Mouse (Mus musculus): ENCODE data around the gene Olfr688. TPM values are rescaled to one million over a fixed set of nuclear protein-coding genes. Genes with fewer than 3 reads are reported as not detected.

The Olfr688 gene
- not detected in 2 replicates for total RNA-seq (2017)

DNA sequence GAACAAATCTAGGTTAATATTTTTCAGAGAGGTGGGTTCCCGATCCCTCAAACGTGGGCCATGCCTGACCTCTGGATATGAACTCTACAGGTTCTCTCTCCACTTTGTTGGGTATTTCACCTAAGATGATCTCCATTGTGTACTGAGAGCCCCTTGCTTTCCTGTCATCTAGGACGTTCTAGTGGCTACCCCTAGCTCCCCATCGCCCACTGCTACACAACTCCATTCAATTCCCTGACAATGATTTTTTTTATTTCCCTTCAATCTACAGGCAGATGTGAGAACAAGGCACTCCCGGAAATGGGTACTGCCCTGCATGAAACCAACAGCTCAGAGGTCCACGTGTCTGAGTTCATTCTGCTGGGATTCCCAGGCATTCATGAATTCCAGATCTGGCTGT is at the start of gene Olfr688:
TSS of gene Olfr688 (plus strand) at position 301 of the 400 bp plus-strand sequence.
- no peak for ATAC-seq (ENCODE audit: extremely low read depth, insufficient number of reproducible peaks, low FRiP score, poor library complexity, severe bottlenecking)

DNA sequence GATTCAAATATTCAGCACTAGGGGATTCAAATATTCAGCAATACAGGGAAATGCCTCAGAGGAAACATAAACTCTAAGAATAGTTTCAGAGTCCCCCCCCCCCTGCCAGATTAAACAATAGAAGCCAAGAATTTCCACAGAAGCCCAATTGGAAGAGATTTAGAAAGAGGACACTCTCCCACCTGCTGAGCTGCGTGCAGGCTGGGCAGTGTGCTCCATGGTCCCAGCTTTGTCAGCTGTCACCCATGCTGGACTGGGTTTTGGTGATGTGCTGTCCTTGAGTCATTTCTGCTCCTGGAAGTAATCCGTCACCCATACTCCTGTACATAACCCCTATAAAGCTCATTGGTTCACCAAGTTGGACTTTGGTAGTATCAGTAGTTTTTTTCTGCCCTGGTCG is 40.2 kb upstream of the Olfr688 start:
- ATAC-seq (ENCODE audit: extremely low read depth, insufficient number of reproducible peaks, low FRiP score, poor library complexity, severe bottlenecking): no peak

DNA sequence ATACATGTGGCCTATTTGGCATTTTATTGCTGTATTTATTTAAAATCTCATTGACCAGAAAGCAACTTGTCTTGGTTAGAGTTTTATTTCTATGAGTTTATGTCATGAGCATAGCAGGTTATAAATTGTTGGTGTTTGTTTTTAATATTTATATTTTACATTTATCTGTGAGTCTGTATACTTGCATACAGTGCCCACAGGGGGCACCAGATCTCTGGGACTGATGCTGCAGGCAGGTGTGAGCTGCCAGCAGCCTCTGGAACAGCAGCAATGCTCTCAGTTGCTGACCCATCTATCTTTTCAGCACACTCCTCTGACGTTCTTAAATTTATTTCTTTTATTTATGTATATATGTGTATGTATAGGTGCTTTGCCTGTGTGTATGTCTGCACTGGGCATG is 39.7 kb upstream of the Olfr688 start:
- no peak for ATAC-seq (ENCODE audit: extremely low read depth, insufficient number of reproducible peaks, low FRiP score, poor library complexity, severe bottlenecking)

DNA sequence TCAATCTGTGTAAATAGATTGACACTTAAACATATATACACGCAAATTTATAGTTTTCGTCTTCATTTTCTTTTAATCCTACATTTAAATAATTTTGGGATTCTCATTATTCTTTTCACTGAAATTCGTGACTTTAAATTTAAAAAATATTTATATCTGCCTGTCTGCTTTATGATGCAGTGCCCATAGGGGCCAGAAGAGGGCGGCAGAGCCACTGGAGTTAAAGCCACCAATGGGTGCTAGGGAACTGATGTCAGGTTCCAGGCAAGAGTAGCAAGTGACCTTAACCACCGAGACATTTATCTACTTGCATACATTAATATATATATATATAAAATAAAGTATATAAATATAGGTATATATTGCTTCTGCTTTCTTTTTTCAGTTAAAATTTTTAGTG is 31.2 kb upstream of the Olfr688 start:
- 0 out of 2 replicates have a peak, but pooled peaks have one; percentile 55 for ATAC-seq (ENCODE audit: extremely low read depth, insufficient number of reproducible peaks, low FRiP score, poor library complexity, severe bottlenecking)

GRCm38 (mm10) chr7:105272426-105272825 is 15.5 kb upstream of the Olfr688 start:
- ATAC-seq (ENCODE audit: extremely low read depth, insufficient number of reproducible peaks, low FRiP score, poor library complexity, severe bottlenecking): no peak

- no peak for ATAC-seq (ENCODE audit: extremely low read depth, insufficient number of reproducible peaks, low FRiP score, poor library complexity, severe bottlenecking)
Observed at GRCm38 (mm10) chr7:105290051-105290450, 2.2 kb downstream of the Olfr688 start.

- ATAC-seq (ENCODE audit: extremely low read depth, insufficient number of reproducible peaks, low FRiP score, poor library complexity, severe bottlenecking): no peak
Observed at GRCm38 (mm10) chr7:105310865-105311264, 23.0 kb downstream of the Olfr688 start, which contains the start of gene Olfr689. TSS of gene Olfr689 (plus strand) at chr7:105311165.

DNA sequence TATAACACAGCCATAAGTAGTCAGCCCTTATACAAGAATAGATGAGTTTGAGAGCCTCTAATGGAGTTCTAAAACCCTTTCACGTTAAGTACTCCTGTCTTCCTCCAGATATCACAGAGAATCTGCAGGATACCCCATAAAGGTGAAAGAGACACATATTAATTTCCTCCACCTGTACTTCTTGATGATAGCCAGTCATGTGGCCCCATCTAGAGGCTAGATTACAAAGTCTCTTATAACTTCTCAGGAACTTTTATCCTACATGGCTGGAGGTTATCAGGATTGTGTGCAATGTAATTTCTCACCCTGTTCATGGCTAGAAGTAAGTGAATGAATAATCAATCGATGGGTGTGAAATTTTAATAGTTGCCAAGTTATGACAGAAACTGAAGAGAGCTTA is 37.4 kb downstream of the Olfr688 start:
- no peak for ATAC-seq (ENCODE audit: extremely low read depth, insufficient number of reproducible peaks, low FRiP score, poor library complexity, severe bottlenecking)

- ATAC-seq (ENCODE audit: extremely low read depth, insufficient number of reproducible peaks, low FRiP score, poor library complexity, severe bottlenecking): no peak
Observed at GRCm38 (mm10) chr7:105334004-105334403, 46.1 kb downstream of the Olfr688 start, which contains the start of gene Olfr690. TSS of gene Olfr690 (minus strand) at chr7:105334104.

Other genes with a start within 250 kb of the Olfr688 start
- gene Olfr677, start 236.7 kb upstream of the Olfr688 start, total RNA-seq (2017): not detected in 2 replicates
- gene Olfr678, start 223.6 kb upstream of the Olfr688 start, total RNA-seq (2017): 0.23 TPM in 1 of 2 replicates, not detected in the other
- gene Olfr679, start 206.9 kb upstream of the Olfr688 start, total RNA-seq (2017): not detected in 2 replicates
- not detected in 2 replicates for gene Olfr680-ps1, start 195.3 kb upstream of the Olfr688 start, total RNA-seq (2017)
- gene Olfr681, start 171.3 kb upstream of the Olfr688 start, total RNA-seq (2017): not detected in 2 replicates
- gene Olfr683, start 141.1 kb upstream of the Olfr688 start, total RNA-seq (2017): not detected in 2 replicates
- gene Olfr684, start 124.4 kb upstream of the Olfr688 start, total RNA-seq (2017): 0.25 TPM in 1 of 2 replicates, not detected in the other
- gene Olfr685, start 102.1 kb upstream of the Olfr688 start, total RNA-seq (2017): not detected in 2 replicates
- gene Olfr686, start 80.6 kb upstream of the Olfr688 start, total RNA-seq (2017): not detected in 2 replicates
- gene Olfr689, start 23.1 kb downstream of the Olfr688 start, total RNA-seq (2017): not detected in 2 replicates
- 0.70 and 0.74 TPM in 2 replicates for gene Olfr690, start 46.0 kb downstream of the Olfr688 start, total RNA-seq (2017)
- gene Olfr691, start 54.2 kb downstream of the Olfr688 start, total RNA-seq (2017): 0.37 and 1.0 TPM in 2 replicates
- not detected in 2 replicates for gene Olfr692, start 80.1 kb downstream of the Olfr688 start, total RNA-seq (2017)
- gene Gm5901, start 86.9 kb downstream of the Olfr688 start, total RNA-seq (2017): 1.2 TPM in 1 of 2 replicates, not detected in the other
- gene Fam160a2, start 112.0 kb downstream of the Olfr688 start, total RNA-seq (2017): 57.8 and 59.1 TPM in 2 replicates
- not detected in 2 replicates for gene Cnga4, start 116.5 kb downstream of the Olfr688 start, total RNA-seq (2017)
- not detected in 2 replicates for gene Cckbr, start 137.6 kb downstream of the Olfr688 start, total RNA-seq (2017)
- not detected in 2 replicates for gene Cavin3, start 194.2 kb downstream of the Olfr688 start, total RNA-seq (2017)